Mouse (Mus musculus): ENCODE data around the gene Hsf2. TPM values are rescaled to one million over a fixed set of nuclear protein-coding genes. Genes with fewer than 3 reads are reported as not detected.

Hsf2 gene
- 1 to 10 TPM; 2.5 to 6.9 TPM for polyA plus RNA-seq (2017; shearing (Covaris generic))

DNA sequence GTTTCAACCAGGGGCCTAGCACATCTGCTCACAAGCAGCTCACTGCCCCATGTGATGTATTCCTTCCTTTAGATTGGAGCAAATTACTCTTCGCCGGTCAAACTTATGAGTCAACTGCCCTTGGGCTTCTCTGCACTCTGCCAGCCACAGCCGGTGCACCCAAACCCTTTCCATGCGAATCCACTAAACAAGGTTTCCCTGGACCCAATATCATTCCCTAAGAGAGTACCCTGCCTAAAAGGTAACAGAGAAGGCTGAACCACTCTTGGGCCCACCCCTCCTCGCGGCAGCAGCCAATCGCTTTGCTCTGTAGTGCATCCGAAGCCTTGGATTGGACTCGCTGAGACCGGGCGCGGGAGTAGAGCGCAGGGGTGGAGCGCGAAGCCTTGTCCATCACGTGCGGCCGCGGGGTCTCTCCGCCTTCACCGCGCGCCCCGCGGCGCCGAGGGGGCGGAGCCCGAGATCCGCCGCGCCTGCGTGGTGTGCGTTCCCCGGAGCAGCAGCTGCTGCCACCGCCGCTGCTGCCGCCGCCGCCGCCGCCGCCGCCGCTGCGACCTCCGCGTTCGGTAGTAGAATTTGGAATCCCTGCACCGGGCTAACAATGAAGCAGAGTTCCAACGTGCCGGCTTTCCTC is at the start of gene Hsf2:
TSS of gene Hsf2 (plus strand) at position 478 of the 634 bp plus-strand sequence.

DNA sequence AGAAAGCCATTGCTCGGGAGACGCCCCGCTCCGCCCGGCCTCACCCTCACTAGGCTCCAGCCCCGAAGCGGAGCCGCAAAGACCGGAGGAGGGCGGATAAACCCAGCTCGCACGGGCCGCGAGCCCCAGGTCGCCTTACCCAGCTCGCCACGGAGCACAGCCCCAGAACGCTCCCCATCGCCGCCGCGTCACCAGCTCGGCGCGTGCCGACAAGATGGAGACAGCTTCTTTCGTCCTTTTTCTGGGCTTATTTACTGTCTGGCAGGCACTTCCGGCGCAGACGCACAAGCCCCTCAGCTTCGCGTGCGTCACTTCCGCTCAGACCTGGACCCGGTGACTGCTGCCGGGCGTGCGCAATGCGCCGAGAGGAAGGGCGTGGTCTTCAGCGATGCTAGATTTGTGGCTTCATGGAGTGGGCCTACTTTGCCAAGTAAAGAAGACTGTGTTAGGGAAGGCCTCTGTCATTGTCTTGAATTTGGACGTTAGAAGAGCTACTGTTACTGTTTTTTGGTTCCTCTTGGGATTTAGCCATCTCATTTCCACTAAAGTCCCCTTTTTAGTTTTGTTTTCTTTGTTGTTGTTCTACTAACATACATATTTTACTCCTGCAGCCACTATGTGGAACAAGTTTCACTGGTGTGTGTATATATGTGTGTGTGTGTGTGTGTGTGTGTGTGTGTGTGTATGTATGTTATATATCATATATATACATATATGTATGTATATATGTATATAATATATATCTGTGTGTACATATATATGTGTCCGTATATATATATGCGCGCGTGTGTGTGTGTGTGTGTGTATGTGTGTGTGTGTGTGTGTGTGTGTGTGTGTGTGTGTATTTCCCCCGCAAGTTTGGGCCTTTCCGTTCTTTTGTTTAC is 46.3 kb downstream of the Hsf2 start, which contains the start of gene Serinc1:
TSS of gene Serinc1 (minus strand) at position 313 of the 884 bp plus-strand sequence.

Other genes starting within 250 kb of the Hsf2 start
- 100 to 1,000 TPM in 1 of 2 experiments, 10 to 100 TPM in 1; 90.3 to 135 TPM for gene Serinc1, start 46.1 kb downstream of the Hsf2 start, polyA plus RNA-seq (2017; shearing (Covaris generic))
- 1 to 10 TPM in 1 of 2 experiments, under 1 TPM in 1; 0.81 to 1.2 TPM for gene Pkib, start 145.6 kb downstream of the Hsf2 start, polyA plus RNA-seq (2017; shearing (Covaris generic))